Mouse (Mus musculus): ENCODE results near the gene Olfr1029. TPM values are rescaled to one million over a fixed set of nuclear protein-coding genes. Genes with fewer than 3 reads are reported as not detected.
"Not testable (repeated sequence)": the region's sequence is repeated elsewhere in the genome, so short reads cannot be mapped to it uniquely, and the experiment has no call there.

Olfr1029 gene
- not detected in 2 replicates for polyA plus RNA-seq (2015; fragmentation: Nextera tagmentation; extraction: Ambion mirVana)

DNA sequence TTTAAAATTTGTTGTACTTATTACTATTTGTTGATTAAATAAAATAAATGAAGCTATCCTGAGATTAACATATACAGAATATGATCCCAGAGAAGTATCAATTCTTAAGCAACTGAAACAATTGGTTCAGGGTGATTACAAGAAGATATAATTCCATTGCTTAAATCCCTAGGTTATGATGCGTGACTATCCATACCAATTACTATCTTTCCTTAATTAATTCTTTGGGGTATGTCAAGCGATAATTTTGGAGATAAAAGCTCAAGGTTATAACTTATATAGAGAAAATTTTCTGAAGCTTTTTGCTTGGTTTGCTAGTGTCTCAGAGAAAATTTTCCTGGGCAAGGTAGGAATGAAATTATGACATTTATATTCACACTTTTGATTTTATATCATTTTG is at the start of gene Olfr1029:
TSS of gene Olfr1029 (plus strand) at position 301 of the 400 bp plus-strand sequence.
- Histone ChIP-seq H3K4me2 (no peak within 1 kb of the TSS), H3K27ac (replicated peaks) (no peak within 1 kb of the TSS), H3K9me3 (replicated peaks) (no peaks in the 10 kb centered on the region), H3K9ac (no peak within 1 kb of the TSS), H3K27me3 (no peaks in the 10 kb centered on the region), H3K4me3 (replicated peaks) (no peak within 1 kb of the TSS), H3K36me3 (replicated peaks) (no peaks in the 10 kb centered on the region), H3K4me1 (replicated peaks) (no peaks in the 10 kb centered on the region)
- 69% methylated on average over 2 of the region's 2 CpGs for WGBS (ENCODE audit: insufficient replicate concordance)
- ATAC-seq (ENCODE audit: insufficient read depth), result no peak

DNA sequence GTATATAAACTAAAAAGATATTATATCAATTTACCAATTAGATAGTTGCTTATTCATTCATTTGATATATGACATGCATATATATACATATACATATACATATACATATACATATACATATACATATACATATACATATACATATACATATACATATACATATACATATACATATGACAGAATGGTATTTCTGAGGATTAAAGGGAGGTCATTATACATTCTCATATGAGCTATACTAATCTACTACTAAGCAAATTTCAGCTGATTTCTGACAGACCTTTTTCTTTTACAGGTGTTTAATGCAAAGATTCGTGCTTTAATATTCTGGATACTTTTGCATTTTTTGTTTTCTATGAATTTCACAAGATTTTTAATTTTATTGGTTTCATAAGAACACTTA is 23.6 kb upstream of the Olfr1029 start, which contains the start of gene Olfr1028:
TSS of gene Olfr1028 (plus strand) at position 301 of the 400 bp plus-strand sequence.
- ATAC-seq (ENCODE audit: insufficient read depth), result no peak
- Histone ChIP-seq H3K36me3 (replicated peaks) (no peaks in the 10 kb centered on the region), H3K9ac (no peak within 1 kb of the TSS), H3K4me2 (no peak within 1 kb of the TSS), H3K27ac (replicated peaks) (no peak within 1 kb of the TSS), H3K4me3 (replicated peaks) (no peak within 1 kb of the TSS), H3K27me3 (no peaks in the 10 kb centered on the region), H3K4me1 (replicated peaks) (no peaks in the 10 kb centered on the region), H3K9me3 (replicated peaks) (no peaks in the 10 kb centered on the region)
- WGBS (ENCODE audit: insufficient replicate concordance), result 33% methylated on average over 1 of the region's 1 CpGs

- H3K36me3 ChIP-seq (replicated peaks), result no peaks in the 10 kb centered on the region
- ATAC-seq (ENCODE audit: insufficient read depth), result no peak
These were observed 5.3 kb downstream of the Olfr1029 start, which contains the start of gene Olfr1030 for GRCm38 (mm10) chr2:85978976-85979375. Gene Olfr1030 (plus strand): TSS chr2:85979276.

GRCm38 (mm10) chr2:85990004-85990403 is 16.3 kb downstream of the Olfr1029 start, which contains the start of gene Olfr1031:
Gene Olfr1031 (plus strand): TSS chr2:85990304.
- H3K4me3 ChIP-seq (replicated peaks), result no peak within 1 kb of the TSS
- no peak within 1 kb of the TSS for H3K9ac ChIP-seq
- H3K36me3 ChIP-seq (replicated peaks), result no peaks in the 10 kb centered on the region
- no peaks in the 10 kb centered on the region for H3K27me3 ChIP-seq
- H3K9me3 ChIP-seq (replicated peaks), result no peaks in the 10 kb centered on the region
- 23% methylated on average over 3 of the region's 3 CpGs for WGBS (ENCODE audit: insufficient replicate concordance)
- no peaks in the 10 kb centered on the region for H3K4me1 ChIP-seq (replicated peaks)
- H3K27ac ChIP-seq (replicated peaks), result no peak within 1 kb of the TSS
- no peak within 1 kb of the TSS for H3K4me2 ChIP-seq
- no peak for ATAC-seq (ENCODE audit: insufficient read depth)

More at GRCm38 (mm10) chr2:85978976-85979375, 5.3 kb downstream of the Olfr1029 start, which contains the start of gene Olfr1030:
- no peaks in the 10 kb centered on the region for H3K9me3 ChIP-seq (replicated peaks)
- no peak within 1 kb of the TSS for H3K4me2 ChIP-seq
- no peaks in the 10 kb centered on the region for H3K4me1 ChIP-seq (replicated peaks)
- H3K4me3 ChIP-seq (replicated peaks), result no peak within 1 kb of the TSS
- H3K27ac ChIP-seq (replicated peaks), result no peak within 1 kb of the TSS
- WGBS (ENCODE audit: insufficient replicate concordance), result 57% methylated on average over 1 of the region's 1 CpGs
- H3K9ac ChIP-seq, result no peak within 1 kb of the TSS
- H3K27me3 ChIP-seq, result no peaks in the 10 kb centered on the region

DNA sequence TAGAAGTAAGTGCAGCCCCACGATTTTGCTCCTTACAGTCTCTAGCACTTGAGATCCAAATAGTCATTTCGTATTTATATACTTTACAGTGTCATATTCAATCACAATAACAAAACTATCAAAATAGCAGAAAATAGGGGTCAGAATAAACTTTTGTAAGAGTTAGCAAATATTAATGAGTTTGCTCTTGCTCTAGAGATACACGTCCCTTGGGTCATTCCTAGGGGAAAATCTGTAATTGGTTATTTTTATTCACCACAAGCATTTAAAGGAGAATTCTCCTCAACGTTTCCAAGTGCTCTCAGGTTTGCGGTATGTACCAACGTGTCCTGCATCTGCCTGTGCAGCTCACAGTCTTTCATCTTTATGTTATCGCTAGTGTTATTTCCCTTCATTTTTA is 31.5 kb downstream of the Olfr1029 start, which contains the start of gene Olfr1032:
TSS of gene Olfr1032 (plus strand) at position 301 of the 400 bp plus-strand sequence.
- H3K27ac ChIP-seq (replicated peaks), result no peak within 1 kb of the TSS
- WGBS (ENCODE audit: insufficient replicate concordance), result 64% methylated on average over 7 of the region's 7 CpGs

DNA sequence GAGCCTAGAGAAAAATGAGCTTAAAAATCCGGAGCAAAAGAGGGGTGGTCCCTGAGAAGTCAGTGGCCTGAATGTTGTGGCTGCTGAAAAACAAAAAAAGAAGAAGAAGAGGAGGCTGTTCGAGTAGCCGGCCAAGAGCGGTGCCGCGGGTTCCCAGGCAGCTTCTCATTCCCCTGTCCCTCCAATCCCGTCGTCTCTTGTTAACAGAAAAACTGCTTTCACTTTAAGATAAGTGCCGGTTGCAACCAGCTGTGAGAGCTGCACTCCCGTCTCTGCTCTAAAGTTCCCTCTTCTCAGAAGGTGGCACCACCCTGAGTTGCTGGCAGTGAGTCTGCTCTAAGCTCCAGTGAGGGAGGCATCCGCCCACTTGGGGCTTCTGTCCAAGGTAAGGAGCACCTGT is 46.7 kb downstream of the Olfr1029 start, which contains the start of gene Olfr1033:
TSS of gene Olfr1033 (plus strand) at position 228 of the 400 bp plus-strand sequence.
- not testable (repeated sequence) for H3K36me3 ChIP-seq (replicated peaks); H3K9ac ChIP-seq; H3K9me3 ChIP-seq (replicated peaks); ATAC-seq (ENCODE audit: insufficient read depth); H3K27ac ChIP-seq (replicated peaks); H3K27me3 ChIP-seq; H3K4me1 ChIP-seq (replicated peaks)
- peak within 1 kb of the TSS; percentile 35; the same call in 1 of the 2 replicates for H3K4me3 ChIP-seq (replicated peaks)
- under 1% methylated on average over 11 of the region's 11 CpGs for WGBS (ENCODE audit: insufficient replicate concordance)
- H3K4me2 ChIP-seq, result peak within 1 kb of the TSS; percentile 35; the same call in 1 of the 2 replicates

More for the DNA sequence above, 31.5 kb downstream of the Olfr1029 start, which contains the start of gene Olfr1032:
- Histone ChIP-seq H3K27me3 (no peaks in the 10 kb centered on the region), H3K9me3 (replicated peaks) (no peaks in the 10 kb centered on the region), H3K4me3 (replicated peaks) (no peak within 1 kb of the TSS), H3K9ac (no peak within 1 kb of the TSS), H3K36me3 (replicated peaks) (no peaks in the 10 kb centered on the region), H3K4me1 (replicated peaks) (no peaks in the 10 kb centered on the region), H3K4me2 (no peak within 1 kb of the TSS)
- ATAC-seq (ENCODE audit: insufficient read depth), result no peak

GRCm38 (mm10) chr2:86021518-86021917 is 47.8 kb downstream of the Olfr1029 start:
- not testable (repeated sequence) for H3K9ac ChIP-seq; H3K9me3 ChIP-seq (replicated peaks); H3K4me3 ChIP-seq (replicated peaks); H3K27me3 ChIP-seq; ATAC-seq (ENCODE audit: insufficient read depth); H3K36me3 ChIP-seq (replicated peaks); H3K4me1 ChIP-seq (replicated peaks); H3K27ac ChIP-seq (replicated peaks); H3K4me2 ChIP-seq
- WGBS (ENCODE audit: insufficient replicate concordance), result 31% methylated on average over 6 of the region's 9 CpGs

Other genes with a start within 250 kb of the Olfr1029 start
- not detected in 2 replicates for gene Olfr1012, start 211.1 kb upstream of the Olfr1029 start, polyA plus RNA-seq (2015; fragmentation: Nextera tagmentation; extraction: Ambion mirVana)
- not detected in 2 replicates for gene Olfr1013, start 206.8 kb upstream of the Olfr1029 start, polyA plus RNA-seq (2015; fragmentation: Nextera tagmentation; extraction: Ambion mirVana)
- not detected in 2 replicates for gene Olfr1014, start 201.2 kb upstream of the Olfr1029 start, polyA plus RNA-seq (2015; fragmentation: Nextera tagmentation; extraction: Ambion mirVana)
- gene Olfr1015, start 191.9 kb upstream of the Olfr1029 start, polyA plus RNA-seq (2015; fragmentation: Nextera tagmentation; extraction: Ambion mirVana), result not detected in 2 replicates
- not detected in 2 replicates for gene Olfr1016, start 171.4 kb upstream of the Olfr1029 start, polyA plus RNA-seq (2015; fragmentation: Nextera tagmentation; extraction: Ambion mirVana)
- not detected in 2 replicates for gene Olfr1018, start 155.4 kb upstream of the Olfr1029 start, polyA plus RNA-seq (2015; fragmentation: Nextera tagmentation; extraction: Ambion mirVana)
- gene Olfr1019, start 128.4 kb upstream of the Olfr1029 start, polyA plus RNA-seq (2015; fragmentation: Nextera tagmentation; extraction: Ambion mirVana), result not detected in 2 replicates
- not detected in 2 replicates for gene Olfr1020, start 126.9 kb upstream of the Olfr1029 start, polyA plus RNA-seq (2015; fragmentation: Nextera tagmentation; extraction: Ambion mirVana)
- not detected in 2 replicates for gene Olfr1022, start 105.3 kb upstream of the Olfr1029 start, polyA plus RNA-seq (2015; fragmentation: Nextera tagmentation; extraction: Ambion mirVana)
- not detected in 2 replicates for gene Olfr1023, start 88.3 kb upstream of the Olfr1029 start, polyA plus RNA-seq (2015; fragmentation: Nextera tagmentation; extraction: Ambion mirVana)
- gene Olfr1024, start 68.8 kb upstream of the Olfr1029 start, polyA plus RNA-seq (2015; fragmentation: Nextera tagmentation; extraction: Ambion mirVana), result not detected in 2 replicates
- not detected in 2 replicates for gene Olfr1025-ps1, start 58.7 kb upstream of the Olfr1029 start, polyA plus RNA-seq (2015; fragmentation: Nextera tagmentation; extraction: Ambion mirVana)
- gene Olfr1026, start 52.3 kb upstream of the Olfr1029 start, polyA plus RNA-seq (2015; fragmentation: Nextera tagmentation; extraction: Ambion mirVana), result not detected in 2 replicates
- gene Olfr1028, start 23.5 kb upstream of the Olfr1029 start, polyA plus RNA-seq (2015; fragmentation: Nextera tagmentation; extraction: Ambion mirVana), result not detected in 2 replicates
- gene Olfr1030, start 5.4 kb downstream of the Olfr1029 start, polyA plus RNA-seq (2015; fragmentation: Nextera tagmentation; extraction: Ambion mirVana), result not detected in 2 replicates
- gene Olfr1031, start 16.4 kb downstream of the Olfr1029 start, polyA plus RNA-seq (2015; fragmentation: Nextera tagmentation; extraction: Ambion mirVana), result not detected in 2 replicates
- gene Olfr1032, start 31.6 kb downstream of the Olfr1029 start, polyA plus RNA-seq (2015; fragmentation: Nextera tagmentation; extraction: Ambion mirVana), result not detected in 2 replicates
- gene Olfr1033, start 46.7 kb downstream of the Olfr1029 start, polyA plus RNA-seq (2015; fragmentation: Nextera tagmentation; extraction: Ambion mirVana), result 0.98 and 1.3 TPM in 2 replicates
- 0.05 TPM in 2 replicates for gene Olfr1034, start 72.0 kb downstream of the Olfr1029 start, polyA plus RNA-seq (2015; fragmentation: Nextera tagmentation; extraction: Ambion mirVana)
- gene Olfr1036, start 100.1 kb downstream of the Olfr1029 start, polyA plus RNA-seq (2015; fragmentation: Nextera tagmentation; extraction: Ambion mirVana), result not detected in 2 replicates
- gene Olfr1037, start 113.5 kb downstream of the Olfr1029 start, polyA plus RNA-seq (2015; fragmentation: Nextera tagmentation; extraction: Ambion mirVana), result not detected in 2 replicates
- gene Olfr1039, start 162.0 kb downstream of the Olfr1029 start, polyA plus RNA-seq (2015; fragmentation: Nextera tagmentation; extraction: Ambion mirVana), result not detected in 2 replicates
- gene Olfr1040, start 172.8 kb downstream of the Olfr1029 start, polyA plus RNA-seq (2015; fragmentation: Nextera tagmentation; extraction: Ambion mirVana), result not detected in 2 replicates
- gene Olfr1042, start 187.9 kb downstream of the Olfr1029 start, polyA plus RNA-seq (2015; fragmentation: Nextera tagmentation; extraction: Ambion mirVana), result not detected in 2 replicates
- gene Olfr1043, start 193.6 kb downstream of the Olfr1029 start, polyA plus RNA-seq (2015; fragmentation: Nextera tagmentation; extraction: Ambion mirVana), result not detected in 2 replicates
- gene Olfr1044, start 203.9 kb downstream of the Olfr1029 start, polyA plus RNA-seq (2015; fragmentation: Nextera tagmentation; extraction: Ambion mirVana), result not detected in 2 replicates
- gene Olfr52, start 211.8 kb downstream of the Olfr1029 start, polyA plus RNA-seq (2015; fragmentation: Nextera tagmentation; extraction: Ambion mirVana), result not detected in 2 replicates
- not detected in 2 replicates for gene Olfr1045, start 229.1 kb downstream of the Olfr1029 start, polyA plus RNA-seq (2015; fragmentation: Nextera tagmentation; extraction: Ambion mirVana)
- not detected in 2 replicates for gene Olfr1046, start 245.4 kb downstream of the Olfr1029 start, polyA plus RNA-seq (2015; fragmentation: Nextera tagmentation; extraction: Ambion mirVana)